Mouse (Mus musculus) T-helper 1 cell (primary cell): ENCODE data around the gene March6.

Experiments used
- in situ Hi-C: fragments of 300-600 bp; cut with MboI, MseI; formaldehyde crosslinking; loops from one replicate; pipeline ENCODE4 v1.15.1; 2025; ENCODE audit warnings: high pct_unique_total_duplicates

Gene March6

DNA sequence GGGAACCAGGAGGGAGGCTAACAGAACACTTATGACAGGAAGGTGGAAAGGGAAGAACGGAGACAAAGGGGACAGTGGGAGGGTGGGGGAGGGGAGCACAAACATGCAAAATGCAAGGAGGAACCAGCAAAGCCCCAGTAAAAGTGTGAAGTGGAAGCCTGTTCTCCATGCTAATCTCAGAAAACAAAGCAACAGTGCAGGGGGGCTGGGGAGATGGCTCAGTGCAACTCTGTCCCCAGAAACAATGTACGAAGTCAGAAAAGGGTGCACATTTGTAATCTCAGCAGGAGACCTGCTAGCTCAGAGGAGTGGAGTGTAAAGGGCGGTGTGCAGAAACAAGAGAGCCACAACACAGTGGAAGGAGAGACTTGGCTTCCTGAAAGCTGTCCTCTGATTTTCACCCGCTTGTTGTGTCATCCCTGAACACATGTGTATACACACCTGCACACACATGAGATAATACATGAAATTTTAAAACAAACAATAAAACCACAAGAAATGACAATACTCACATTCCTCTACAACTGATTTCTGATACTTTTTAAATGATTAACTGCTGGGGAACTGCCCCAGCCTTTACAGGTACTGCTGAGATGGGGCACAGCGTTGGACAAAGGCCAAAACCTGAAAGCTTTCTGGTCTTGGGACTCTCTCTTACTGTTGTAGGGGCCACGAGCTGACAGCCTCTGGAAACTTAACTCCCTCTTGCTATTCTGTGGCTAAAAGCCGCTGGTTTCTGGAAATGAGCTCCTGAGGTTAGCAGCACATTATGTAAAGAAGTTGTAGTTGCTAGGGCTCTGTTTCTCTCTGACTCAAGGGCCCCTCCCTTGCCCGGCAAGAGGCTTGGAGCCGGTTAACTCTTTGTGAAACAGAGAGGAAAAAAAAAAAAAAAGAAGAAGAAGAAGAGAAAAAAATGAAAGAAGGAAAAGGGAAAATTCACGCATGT is 11.4 kb upstream of the March6 start:
- in situ Hi-C loops, result no loop called here

DNA sequence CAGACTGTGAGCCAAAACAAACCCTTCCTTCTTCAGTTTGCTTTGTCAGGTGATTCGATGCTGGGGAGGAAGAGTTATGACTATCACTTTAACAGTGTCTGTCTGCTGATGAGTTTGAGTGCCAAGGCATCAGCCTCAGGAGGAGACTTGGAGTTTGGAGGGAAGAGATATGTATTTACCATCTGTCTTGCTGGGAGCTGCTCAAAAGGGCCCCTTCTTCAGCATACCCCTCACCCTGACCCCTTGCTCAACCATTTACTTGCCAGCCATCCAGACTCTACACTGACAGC is 9.6 kb upstream of the March6 start:
- in situ Hi-C loops, result no loop called here

DNA sequence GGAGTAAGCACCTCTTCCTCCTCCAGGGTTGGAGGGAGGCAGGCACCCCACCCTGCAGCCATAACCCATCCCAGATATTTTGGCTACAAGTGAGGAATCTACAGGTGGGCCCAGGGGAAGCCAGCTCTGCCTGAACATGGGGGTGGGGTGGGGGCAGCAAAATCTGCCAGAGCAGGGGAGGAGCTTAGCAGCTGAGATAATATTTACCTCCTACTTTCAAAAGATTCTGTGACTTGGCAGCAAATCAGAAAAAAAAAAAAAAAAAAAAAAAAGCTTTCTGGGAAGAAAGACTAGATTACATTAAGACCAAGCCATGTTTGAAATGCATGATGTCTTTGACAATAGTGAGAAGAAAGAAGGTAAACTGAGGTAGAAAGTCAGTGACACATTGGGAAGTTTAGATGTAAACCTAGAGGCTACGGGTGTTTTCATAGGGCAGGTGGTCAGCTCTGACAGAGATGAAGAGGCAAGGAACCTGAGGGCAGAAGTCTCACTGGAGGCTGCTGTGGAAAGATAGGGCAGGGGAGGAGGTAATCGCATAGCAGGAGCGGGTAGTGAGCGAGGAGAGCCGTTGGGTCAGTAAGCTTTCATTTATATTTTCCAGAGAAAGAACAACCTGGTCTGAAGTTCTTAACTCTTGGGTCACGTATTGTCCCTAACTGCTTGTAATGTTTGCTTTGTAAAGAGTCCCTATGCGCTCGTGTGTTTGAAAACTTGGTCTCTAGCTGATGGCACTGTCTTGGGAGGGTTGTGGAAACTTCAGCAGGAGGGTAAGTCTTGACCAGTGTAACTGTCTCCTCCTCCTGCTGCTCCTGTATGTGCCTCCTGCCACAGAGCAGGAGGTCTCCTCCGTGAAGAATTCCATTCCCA is 9.0 kb upstream of the March6 start:
- in situ Hi-C loops, result loop anchor here (10.0 kb wide), 1 partner anchor 45 kb away; no protein-coding TSS in a partner anchor

DNA sequence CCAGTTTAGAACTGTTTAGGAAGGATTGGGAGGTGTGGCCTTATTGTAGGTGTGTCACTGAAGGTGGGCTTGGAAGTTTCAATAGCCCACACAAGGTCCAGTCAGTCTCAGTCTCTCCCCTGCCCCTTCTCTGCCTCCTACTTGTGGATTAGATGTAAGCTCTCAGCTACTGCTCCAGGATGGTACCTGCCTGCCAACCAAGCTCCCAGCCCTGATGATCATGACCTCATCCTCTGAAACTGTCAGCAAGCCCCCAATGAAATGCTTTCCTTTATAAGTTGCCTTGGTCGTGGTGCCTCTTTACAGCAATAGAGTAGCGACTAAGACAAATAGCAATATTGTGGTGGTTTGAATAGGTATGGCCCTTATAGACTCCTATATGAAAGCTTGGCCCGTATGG is 7.5 kb upstream of the March6 start:
- in situ Hi-C loops, result loop anchor here (10.0 kb wide), 1 partner anchor 46 kb away; no protein-coding TSS in a partner anchor

DNA sequence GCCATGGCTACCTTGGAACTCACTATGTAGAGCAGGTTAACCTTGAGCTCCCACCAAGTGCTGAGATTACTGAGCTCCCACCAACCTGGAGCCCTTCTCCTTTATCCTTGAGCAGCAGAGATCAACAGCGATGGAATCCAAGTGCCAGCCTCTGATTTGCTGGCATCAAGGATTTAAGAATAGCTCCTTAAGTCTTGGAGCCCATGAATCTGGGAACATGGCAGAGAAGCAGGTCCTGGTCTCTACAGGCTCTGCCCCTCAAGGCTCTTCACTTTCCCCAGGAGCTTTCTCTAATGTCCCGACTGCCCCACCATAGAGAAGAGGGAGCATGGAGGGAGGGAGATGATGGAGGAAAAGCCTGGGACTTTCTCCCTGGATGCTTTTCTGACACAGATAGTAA is 6.9 kb upstream of the March6 start:
- in situ Hi-C loops, result loop anchor here (10.0 kb wide), 1 partner anchor 47 kb away; no protein-coding TSS in a partner anchor

DNA sequence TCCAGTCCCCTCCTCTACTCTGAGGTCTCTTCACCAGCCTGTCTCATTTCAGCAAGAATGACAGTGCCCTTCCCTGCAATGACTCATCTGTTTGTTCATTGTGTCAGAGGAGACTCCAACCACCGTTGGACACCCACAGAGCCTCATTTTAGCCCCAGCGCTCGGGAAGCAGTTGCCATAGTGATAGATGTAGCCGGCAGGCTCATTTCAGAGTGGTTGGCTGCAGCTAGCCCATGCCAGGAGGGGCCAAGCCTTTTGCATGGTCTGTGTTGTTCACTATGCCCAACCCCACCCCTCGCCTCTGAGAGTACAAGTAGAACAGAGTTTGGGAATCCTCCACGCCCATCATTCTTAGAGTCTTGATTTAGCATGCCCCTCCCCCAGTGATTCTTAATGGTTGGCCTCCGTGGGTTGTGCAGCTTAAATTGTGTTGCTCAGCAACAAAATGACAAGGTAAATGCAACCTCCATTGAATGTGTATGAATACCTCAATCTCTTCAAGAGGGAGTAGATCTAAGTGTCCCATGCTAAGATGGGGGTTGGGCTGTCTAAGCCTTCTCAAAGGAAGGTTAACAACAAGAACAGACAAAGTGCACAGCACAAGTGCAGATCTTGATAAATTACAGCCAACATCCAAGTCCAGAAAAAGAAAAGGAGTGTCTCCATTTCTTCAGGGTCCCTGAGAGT is 5.3 kb upstream of the March6 start:
- in situ Hi-C loops, result loop anchor here (10.0 kb wide), 1 partner anchor 49 kb away; no protein-coding TSS in a partner anchor

DNA sequence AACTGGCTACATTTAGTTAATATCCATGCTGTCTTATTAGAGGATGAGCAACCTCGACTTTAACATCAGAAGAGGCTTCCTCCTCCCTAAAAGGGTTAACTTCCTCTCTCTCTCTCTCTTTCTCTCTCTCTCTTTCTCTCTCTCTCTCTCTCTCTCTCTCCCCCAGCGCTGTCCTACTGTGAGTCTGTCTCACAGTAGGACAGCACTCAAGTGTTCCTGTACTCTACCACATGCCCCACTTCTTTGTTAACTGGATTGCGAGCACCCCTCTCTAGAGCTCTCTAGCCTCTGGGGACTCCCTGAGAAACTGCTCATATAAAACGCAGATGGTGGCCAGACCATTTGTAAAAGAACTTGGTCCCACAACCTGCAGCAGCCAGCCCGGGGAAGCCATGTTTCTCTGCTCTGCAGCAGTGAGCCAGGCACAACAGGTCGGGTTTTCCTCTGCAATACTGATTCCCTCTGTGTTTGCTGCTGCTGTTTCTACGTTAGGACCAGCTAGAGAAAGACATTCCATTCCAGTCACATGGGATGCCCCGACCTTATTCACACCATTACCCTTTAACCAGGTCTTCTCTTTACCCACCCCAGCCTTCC is 4.5 kb upstream of the March6 start:
- in situ Hi-C loops, result loop anchor here (10.0 kb wide), 1 partner anchor 49 kb away; no protein-coding TSS in a partner anchor

DNA sequence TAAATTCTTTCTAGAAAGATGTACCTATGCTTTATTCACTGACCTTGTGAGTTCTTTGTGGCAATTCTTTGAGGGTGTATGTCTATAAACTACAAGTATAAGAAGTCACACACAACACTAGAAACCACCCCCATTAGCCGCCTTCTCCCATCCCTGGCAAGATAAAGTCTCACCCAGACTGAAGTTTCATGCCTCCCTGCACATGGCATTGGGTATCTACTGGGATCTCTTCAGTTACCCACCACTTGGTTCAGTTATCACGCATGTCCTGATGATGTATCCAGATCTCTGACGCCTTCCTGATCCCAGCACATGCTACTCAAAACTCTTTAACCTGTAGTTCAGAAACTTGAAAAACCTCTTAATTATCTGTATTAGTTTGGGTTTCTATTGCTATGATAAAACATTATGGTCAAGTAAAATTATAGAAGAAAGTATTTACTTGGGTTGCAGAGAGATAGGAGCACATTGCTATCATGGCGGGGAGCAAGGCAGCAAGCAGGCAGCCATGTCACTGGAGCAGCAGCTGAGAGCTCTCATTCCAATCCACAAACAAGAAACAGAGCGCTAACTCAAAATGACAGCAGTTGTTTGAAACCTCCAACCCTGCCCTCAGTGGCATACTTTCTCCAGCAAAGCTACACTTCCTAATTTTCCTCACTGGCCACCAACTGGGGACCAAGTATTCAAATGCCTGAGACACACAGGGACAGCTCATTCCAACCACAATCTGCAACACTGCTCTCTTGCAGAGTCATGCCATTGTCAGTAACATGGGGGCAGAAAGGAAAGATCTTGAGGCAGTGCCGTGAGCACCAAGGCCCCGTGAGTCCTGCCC is 3.8 kb upstream of the March6 start:
- in situ Hi-C loops, result loop anchor here (5.0 to 10.0 kb wide), 2 partner anchors 50 to 312 kb away; partner anchors contain the start of gene Dap

DNA sequence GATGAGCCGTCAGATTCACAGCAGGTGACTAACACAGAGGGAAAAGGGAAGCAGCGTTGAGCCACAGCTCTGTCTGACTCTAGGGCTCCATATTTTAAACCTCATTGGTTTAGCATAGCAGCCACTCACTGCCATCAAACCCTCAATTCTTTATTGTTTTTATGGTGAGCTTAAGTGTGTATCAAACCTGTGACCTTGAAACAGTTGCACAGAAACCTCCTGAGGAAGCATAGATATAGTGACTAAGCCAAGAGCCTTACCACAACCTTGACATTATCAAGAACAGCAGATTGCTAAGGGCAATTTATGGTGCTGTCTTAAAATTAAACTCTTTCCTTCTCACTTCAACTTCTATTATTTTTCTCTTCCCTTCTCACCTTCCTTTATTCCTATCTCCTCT is 2.7 kb upstream of the March6 start:
- in situ Hi-C loops, result loop anchor here (5.0 to 10.0 kb wide), 2 partner anchors 51 to 311 kb away; partner anchors contain the start of gene Dap

DNA sequence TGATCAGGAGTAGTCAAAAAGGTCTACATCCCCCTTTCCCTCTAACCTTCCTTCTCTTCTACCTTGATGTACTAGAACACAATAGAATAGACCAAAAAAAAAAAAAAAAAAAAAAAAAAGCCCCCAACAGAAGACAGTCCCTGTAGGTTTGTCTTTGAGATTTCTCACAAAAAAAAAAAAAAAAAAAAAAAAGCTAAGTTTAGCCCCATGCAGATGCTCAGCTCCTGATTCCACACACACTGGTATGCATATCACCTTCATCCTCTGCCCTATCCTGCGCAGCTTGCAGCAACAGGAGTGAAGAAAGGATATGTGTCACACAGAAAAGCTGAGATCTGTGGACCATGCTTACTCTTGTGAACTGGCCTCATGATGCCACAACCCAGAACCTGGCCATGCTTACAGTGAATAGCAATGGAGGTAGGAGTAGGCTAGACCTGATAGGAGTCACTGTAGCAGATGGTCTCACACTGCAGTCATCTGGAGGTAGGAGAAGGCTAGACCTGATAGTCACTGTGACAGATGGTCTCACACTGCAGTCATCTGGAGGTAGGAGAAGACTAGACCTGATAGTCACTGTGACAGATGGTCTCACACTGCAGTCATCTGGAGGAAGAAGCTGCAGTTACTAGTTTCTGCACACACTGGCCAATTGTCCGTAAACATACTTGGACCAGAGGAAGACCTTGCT is 1.6 kb upstream of the March6 start:
- in situ Hi-C loops, result loop anchor here (5.0 to 10.0 kb wide), 2 partner anchors 52 to 310 kb away; partner anchors contain the start of gene Dap

DNA sequence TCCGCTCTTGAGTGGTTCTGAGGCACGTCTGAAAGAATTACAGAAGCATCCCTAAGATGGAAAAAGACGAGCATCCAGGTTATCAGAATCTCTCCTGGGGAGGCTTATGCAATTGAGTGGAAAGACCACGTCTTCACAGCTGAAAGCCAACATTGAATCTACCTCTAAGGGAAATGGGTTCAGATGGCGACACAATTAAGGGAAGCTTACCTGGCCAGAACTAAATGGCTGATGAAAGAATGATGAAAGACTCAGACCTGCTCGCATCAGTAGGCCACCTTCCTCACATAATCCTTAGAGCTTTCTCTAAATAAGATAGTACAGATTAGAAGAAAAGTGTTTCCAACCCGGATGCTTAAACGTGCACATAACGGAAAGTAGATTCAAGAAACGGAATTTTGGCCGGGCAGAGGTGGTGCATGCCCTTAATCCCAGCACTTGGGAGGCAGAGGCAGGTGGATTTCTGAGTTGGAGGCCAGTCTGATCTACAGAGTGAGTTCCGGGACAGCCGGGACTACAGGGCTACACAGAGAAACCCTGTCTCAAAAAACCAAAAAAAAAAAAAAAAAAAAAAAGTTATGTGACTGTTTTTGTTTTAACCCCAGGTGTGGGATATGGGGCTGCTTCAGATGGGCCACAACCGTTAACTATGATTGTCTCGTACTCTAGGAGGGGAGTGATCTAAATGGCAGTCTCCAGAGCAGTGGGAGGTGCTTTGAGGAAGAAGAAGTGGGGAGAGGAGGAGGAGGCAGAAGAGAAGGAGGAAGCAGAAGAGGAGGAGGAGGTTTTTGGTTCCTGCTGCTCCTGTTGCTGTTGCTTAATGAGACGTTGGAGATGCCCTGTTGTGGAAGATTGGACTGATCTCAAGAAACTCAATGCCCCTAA is 835 bp upstream of the March6 start:
- in situ Hi-C loops, result loop anchor here (5.0 to 10.0 kb wide), 2 partner anchors 53 to 309 kb away; partner anchors contain the start of gene Dap

DNA sequence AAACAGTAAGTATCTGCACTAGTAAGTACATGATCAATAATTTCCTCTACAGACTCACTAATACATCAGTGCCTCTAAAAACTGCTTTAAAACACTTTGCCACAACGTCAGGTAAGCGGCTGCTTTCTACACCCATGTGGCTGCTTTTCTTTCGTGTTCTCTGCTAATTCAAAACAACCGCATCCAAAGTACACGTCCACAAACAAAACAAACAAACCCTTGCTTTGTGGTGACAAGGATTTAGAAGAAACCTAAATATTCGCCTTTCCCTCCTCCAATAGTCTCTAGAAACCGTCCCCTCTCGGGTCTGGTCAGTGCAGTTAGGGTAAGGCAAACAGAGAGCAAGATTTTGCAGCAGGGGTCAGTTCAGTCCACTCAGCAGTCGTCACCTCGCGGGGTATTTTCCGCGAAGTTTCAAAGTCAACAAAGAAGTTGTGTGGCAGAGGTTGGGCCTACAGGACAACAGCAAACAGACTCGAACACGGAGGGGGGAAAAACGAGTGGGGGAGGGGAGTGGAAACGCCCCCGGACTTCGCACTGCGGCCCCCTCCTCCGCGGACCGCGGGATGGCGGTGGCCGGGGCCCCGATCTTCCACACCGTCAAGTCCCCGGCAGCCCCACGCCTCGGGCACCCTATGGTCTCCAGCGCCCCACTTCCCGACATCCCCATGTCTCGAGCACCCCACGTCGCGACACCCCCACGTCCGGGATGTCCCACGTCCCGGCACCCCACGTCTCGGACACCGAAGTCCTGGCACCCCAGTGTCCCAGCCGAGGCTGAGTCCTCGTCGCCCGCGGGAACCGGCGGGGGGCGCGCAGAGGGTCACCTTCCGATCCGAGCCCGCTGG is 818 bp downstream of the March6 start:
- in situ Hi-C loops, result loop anchor here (5.0 to 10.0 kb wide), 2 partner anchors 55 to 308 kb away; partner anchors contain the start of gene Dap

DNA sequence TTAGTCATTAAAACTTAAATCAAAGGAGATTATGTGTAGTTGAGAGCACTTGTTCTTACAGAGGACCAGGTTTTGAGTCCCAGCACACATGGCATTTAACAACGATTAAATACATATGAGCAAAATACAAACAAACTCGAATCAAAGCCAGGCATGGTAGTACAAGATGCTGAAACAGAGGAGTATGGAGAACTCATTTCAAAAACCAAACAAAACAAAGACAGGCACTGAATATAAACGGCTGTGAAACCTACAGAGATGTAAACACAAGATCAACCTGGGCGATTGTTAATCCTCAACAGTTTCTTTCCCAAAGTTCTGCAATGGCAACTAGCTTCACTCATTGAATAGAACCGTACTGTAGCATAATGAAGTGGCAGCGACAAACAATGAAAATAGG is 1.8 kb downstream of the March6 start:
- in situ Hi-C loops, result no loop called here

DNA sequence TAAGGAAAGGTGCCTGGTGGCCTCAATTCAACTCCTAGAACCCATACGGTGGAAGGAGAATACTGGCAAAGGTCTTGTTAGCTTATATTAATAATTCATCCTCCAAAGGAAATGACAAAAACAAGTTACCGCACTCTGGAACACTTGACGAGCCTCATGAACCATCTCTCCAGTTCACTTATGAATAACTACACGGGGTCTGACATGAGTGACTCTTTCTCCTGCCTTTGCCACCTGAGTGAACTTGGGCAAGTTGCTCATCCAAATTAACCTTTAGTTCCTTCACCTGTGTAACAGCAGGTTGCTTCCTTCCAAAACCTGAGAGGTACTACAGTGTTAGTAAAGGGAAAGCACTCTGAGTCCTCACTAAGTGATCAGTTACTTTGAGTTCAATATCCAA is 2.4 kb downstream of the March6 start:
- in situ Hi-C loops, result no loop called here

DNA sequence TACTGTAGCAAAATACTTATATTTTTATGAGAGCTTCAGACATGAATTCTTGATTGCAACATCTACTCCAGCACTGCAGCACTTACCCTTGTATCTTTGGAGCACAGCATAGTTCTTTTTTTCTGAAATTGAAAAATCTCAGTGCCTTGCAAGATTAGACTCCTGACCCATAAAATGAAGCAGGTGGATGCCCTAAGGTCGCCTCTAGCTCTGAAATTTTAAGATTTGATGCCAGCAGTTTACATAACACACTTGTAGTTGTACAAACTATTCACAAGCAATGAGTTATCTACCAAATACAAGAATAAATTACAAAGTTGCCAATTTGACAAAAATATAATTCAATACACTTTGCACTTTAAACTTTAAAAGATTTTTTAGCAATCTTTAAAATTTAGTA is 4.4 kb downstream of the March6 start:
- in situ Hi-C loops, result no loop called here

DNA sequence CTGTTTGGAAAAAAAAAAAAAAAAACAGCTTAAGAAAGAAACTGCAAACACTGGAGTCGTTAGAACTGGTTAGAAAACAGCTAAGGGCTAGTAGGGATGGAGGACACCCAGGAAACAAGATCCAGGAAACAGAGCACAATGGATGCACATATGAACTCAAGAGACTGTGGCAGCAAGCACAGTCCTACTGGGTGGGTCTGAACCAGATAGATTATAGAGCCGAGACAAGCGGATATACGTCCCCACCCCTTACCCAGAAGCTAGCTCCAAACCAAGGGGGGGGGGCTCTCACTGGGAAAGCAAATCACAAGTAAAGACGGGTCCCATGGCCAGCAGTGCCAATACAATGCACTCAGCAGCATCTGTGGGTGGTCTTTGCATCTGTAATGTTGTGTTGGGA is 11.9 kb downstream of the March6 start:
- in situ Hi-C loops, result no loop called here

DNA sequence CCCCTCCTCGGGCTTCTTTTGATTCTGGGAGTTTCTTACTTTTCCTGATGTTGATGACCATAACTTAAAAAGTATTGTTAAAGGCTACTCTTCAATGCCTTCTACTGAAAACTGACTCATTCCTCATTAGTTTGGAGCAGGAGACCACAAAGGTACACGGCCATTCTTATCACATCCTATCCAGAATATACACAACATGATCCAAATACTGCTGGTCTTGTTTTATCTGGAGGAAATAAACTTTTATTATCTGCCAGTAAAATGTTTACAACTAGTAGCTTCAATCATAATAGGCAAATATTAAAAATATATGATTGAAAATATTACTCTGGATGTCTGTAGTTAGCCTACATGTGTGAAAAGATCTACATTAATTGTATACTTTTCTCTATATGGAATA is 12.5 kb downstream of the March6 start:
- in situ Hi-C loops, result no loop called here

DNA sequence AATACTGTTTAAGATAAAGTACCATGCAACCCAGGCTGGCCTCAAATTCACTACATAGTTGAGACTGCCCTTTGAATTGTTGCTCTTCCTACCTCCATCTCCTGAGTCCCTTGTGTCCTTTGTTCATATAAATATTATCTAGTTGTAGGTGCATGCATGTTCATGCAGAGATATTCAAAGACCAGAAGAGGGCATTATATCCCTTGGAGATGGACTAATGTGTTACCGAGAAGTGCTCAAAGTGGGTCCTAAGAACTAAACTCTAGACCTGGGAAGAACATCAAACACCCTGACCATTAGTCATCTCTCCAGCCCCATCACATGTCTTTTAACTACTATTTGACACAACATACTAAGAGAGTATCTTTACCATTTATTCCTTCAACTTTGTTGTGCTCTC is 13.7 kb downstream of the March6 start:
- in situ Hi-C loops, result no loop called here
